Mouse (Mus musculus): ENCODE data around the gene Lrrc3. TPM values are rescaled to one million over a fixed set of nuclear protein-coding genes. Genes with fewer than 3 reads are reported as not detected.
"Not testable (repeated sequence)": the region's sequence is repeated elsewhere in the genome, so short reads cannot be mapped to it uniquely, and the experiment has no call there.

Lrrc3 gene
- polyA plus RNA-seq (2012; fragmentation: generic; extraction: Trizol), result 0.01 TPM

GRCm38 (mm10) chr10:77902211-77902893, at the start of gene Lrrc3:
Gene Lrrc3, minus strand, starts transcription at chr10:77902536.
- TF ChIP-seq USF1 (IDR thresholded peaks at IDR 0.05; ENCODE audit: low read depth) (no peak), SRF (IDR thresholded peaks at IDR 0.05; ENCODE audit: control insufficient read depth, insufficient read length, low read depth) (no peak), POLR2AphosphoS2 (IDR thresholded peaks at IDR 0.05; ENCODE audit: insufficient read length, low read depth) (no peak), REST (IDR thresholded peaks at IDR 0.05; ENCODE audit: insufficient read depth, insufficient read length) (no peak), CEBPB (IDR thresholded peaks at IDR 0.05; ENCODE audit: insufficient read depth, poor library complexity, severe bottlenecking) (no peak), MYOG (IDR thresholded peaks at IDR 0.05; ENCODE audit: control insufficient read depth in 1 of 3, insufficient read depth in 1 of 3, insufficient read length in 2 of 3, low read depth in 2 of 3) (no peak), TCF12 (IDR thresholded peaks at IDR 0.05; ENCODE audit: insufficient read depth, poor library complexity, severe bottlenecking) (no peak), E2F4 (IDR thresholded peaks at IDR 0.05; ENCODE audit: insufficient read depth) (no peak), MAX (IDR thresholded peaks at IDR 0.05; ENCODE audit: low read depth) (no peak), MYOD1 (IDR thresholded peaks at IDR 0.05; ENCODE audit: control insufficient read depth in 1 of 3, insufficient read length in 2 of 3, low read depth in 2 of 3) (no peak), TCF3 (IDR thresholded peaks at IDR 0.05; ENCODE audit: insufficient read length, low read depth) (no peak), POLR2A (IDR thresholded peaks at IDR 0.05; ENCODE audit: insufficient read length, low read depth) (no peak)
- Histone ChIP-seq H3K4me2 (ENCODE audit: low read depth) (no peak within 1 kb of the TSS), H3K4me3 (no peak within 1 kb of the TSS), H3K27me3 (ENCODE audit: control insufficient read depth, insufficient read depth, insufficient read length) (peaks cover 50% of the 10 kb centered on the region), H3ac (ENCODE audit: control insufficient read depth, insufficient read length) (no peak within 1 kb of the TSS), H3K36me3 (ENCODE audit: control insufficient read depth, insufficient read depth) (no peaks in the 10 kb centered on the region), H3K79me2 (ENCODE audit: control insufficient read depth, insufficient read depth) (no peaks in the 10 kb centered on the region)

GRCm38 (mm10) chr10:77950468-77950867, 48.1 kb upstream of the Lrrc3 start:
- H3K27me3 ChIP-seq (ENCODE audit: control insufficient read depth, insufficient read depth, insufficient read length), result not testable (repeated sequence)

GRCm38 (mm10) chr10:77939685-77940084, 37.3 kb upstream of the Lrrc3 start:
- no peaks in the 10 kb centered on the region for H3K79me2 ChIP-seq (ENCODE audit: control insufficient read depth, insufficient read depth)
- TF ChIP-seq MYOG (IDR thresholded peaks at IDR 0.05; ENCODE audit: control insufficient read depth in 1 of 3, insufficient read depth in 1 of 3, insufficient read length in 2 of 3, low read depth in 2 of 3) (no peak), TCF3 (IDR thresholded peaks at IDR 0.05; ENCODE audit: insufficient read length, low read depth) (no peak)
- H3ac ChIP-seq (ENCODE audit: control insufficient read depth, insufficient read length), result no peak overlapping the region
- H3K36me3 ChIP-seq (ENCODE audit: control insufficient read depth, insufficient read depth), result no peaks in the 10 kb centered on the region
- no peak overlapping the region for H3K4me3 ChIP-seq
- H3K27me3 ChIP-seq (ENCODE audit: control insufficient read depth, insufficient read depth, insufficient read length), result peaks cover 6% of the 10 kb centered on the region
- no peak overlapping the region for H3K4me2 ChIP-seq (ENCODE audit: low read depth)

More at GRCm38 (mm10) chr10:77950468-77950867, 48.1 kb upstream of the Lrrc3 start:
- not testable (repeated sequence) for H3K79me2 ChIP-seq (ENCODE audit: control insufficient read depth, insufficient read depth); H3K4me3 ChIP-seq; H3ac ChIP-seq (ENCODE audit: control insufficient read depth, insufficient read length); H3K4me2 ChIP-seq (ENCODE audit: low read depth); H3K36me3 ChIP-seq (ENCODE audit: control insufficient read depth, insufficient read depth)

GRCm38 (mm10) chr10:77927375-77927774, 25.0 kb upstream of the Lrrc3 start:
- Histone ChIP-seq H3K79me2 (ENCODE audit: control insufficient read depth, insufficient read depth) (no peaks in the 10 kb centered on the region), H3K4me2 (ENCODE audit: low read depth) (no peak overlapping the region), H3K27me3 (ENCODE audit: control insufficient read depth, insufficient read depth, insufficient read length) (no peaks in the 10 kb centered on the region), H3K36me3 (ENCODE audit: control insufficient read depth, insufficient read depth) (no peaks in the 10 kb centered on the region), H3ac (ENCODE audit: control insufficient read depth, insufficient read length) (no peak overlapping the region), H3K4me3 (no peak overlapping the region)
- TF ChIP-seq MAX (IDR thresholded peaks at IDR 0.05; ENCODE audit: low read depth) (no peak), MYOG (IDR thresholded peaks at IDR 0.05; ENCODE audit: control insufficient read depth in 1 of 3, insufficient read depth in 1 of 3, insufficient read length in 2 of 3, low read depth in 2 of 3) (no peak), MYOD1 (IDR thresholded peaks at IDR 0.05; ENCODE audit: control insufficient read depth in 1 of 3, insufficient read length in 2 of 3, low read depth in 2 of 3) (no peak), TCF12 (IDR thresholded peaks at IDR 0.05; ENCODE audit: insufficient read depth, poor library complexity, severe bottlenecking) (no peak), E2F4 (IDR thresholded peaks at IDR 0.05; ENCODE audit: insufficient read depth) (no peak), REST (IDR thresholded peaks at IDR 0.05; ENCODE audit: insufficient read depth, insufficient read length) (no peak), POLR2A (IDR thresholded peaks at IDR 0.05; ENCODE audit: insufficient read length, low read depth) (no peak), TCF3 (IDR thresholded peaks at IDR 0.05; ENCODE audit: insufficient read length, low read depth) (no peak), SRF (IDR thresholded peaks at IDR 0.05; ENCODE audit: control insufficient read depth, insufficient read length, low read depth) (no peak), USF1 (IDR thresholded peaks at IDR 0.05; ENCODE audit: low read depth) (no peak), CEBPB (IDR thresholded peaks at IDR 0.05; ENCODE audit: insufficient read depth, poor library complexity, severe bottlenecking) (no peak), POLR2AphosphoS2 (IDR thresholded peaks at IDR 0.05; ENCODE audit: insufficient read length, low read depth) (no peak)

DNA sequence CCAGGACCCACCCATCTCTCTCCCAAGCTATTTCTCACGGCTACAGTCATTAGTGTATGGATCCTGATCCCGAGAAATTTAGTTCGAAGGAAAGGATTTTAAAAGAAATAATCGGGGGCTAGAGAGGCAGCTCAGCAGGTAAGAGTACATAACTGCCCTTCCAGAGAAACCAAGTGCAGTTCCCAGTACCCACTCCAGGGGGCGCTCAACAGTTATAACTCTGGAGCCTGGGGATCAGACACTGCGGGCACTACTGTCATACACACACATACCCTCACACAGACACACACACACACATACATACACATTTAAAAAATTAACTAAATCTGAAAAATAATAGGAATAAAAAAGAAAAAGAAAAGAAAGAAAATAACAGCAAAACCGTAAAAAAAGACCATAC, 23.8 kb upstream of the Lrrc3 start:
- no peak for TF ChIP-seq MAX (IDR thresholded peaks at IDR 0.05; ENCODE audit: low read depth)
- TF ChIP-seq TCF12 (IDR thresholded peaks at IDR 0.05; ENCODE audit: insufficient read depth, poor library complexity, severe bottlenecking), result no peak
- TF ChIP-seq POLR2A (IDR thresholded peaks at IDR 0.05; ENCODE audit: insufficient read length, low read depth), result no peak
- no peak for TF ChIP-seq E2F4 (IDR thresholded peaks at IDR 0.05; ENCODE audit: insufficient read depth)
- TF ChIP-seq MYOD1 (IDR thresholded peaks at IDR 0.05; ENCODE audit: control insufficient read depth in 1 of 3, insufficient read length in 2 of 3, low read depth in 2 of 3), result no peak
- TF ChIP-seq POLR2AphosphoS2 (IDR thresholded peaks at IDR 0.05; ENCODE audit: insufficient read length, low read depth), result no peak
- TF ChIP-seq REST (IDR thresholded peaks at IDR 0.05; ENCODE audit: insufficient read depth, insufficient read length), result no peak
- TF ChIP-seq SRF (IDR thresholded peaks at IDR 0.05; ENCODE audit: control insufficient read depth, insufficient read length, low read depth), result no peak
- TF ChIP-seq USF1 (IDR thresholded peaks at IDR 0.05; ENCODE audit: low read depth), result no peak
- TF ChIP-seq TCF3 (IDR thresholded peaks at IDR 0.05; ENCODE audit: insufficient read length, low read depth), result no peak
- no peak for TF ChIP-seq MYOG (IDR thresholded peaks at IDR 0.05; ENCODE audit: control insufficient read depth in 1 of 3, insufficient read depth in 1 of 3, insufficient read length in 2 of 3, low read depth in 2 of 3)
- no peak for TF ChIP-seq CEBPB (IDR thresholded peaks at IDR 0.05; ENCODE audit: insufficient read depth, poor library complexity, severe bottlenecking)
- H3K4me3 ChIP-seq, result no peak overlapping the region
- H3K27me3 ChIP-seq (ENCODE audit: control insufficient read depth, insufficient read depth, insufficient read length), result no peaks in the 10 kb centered on the region
- no peaks in the 10 kb centered on the region for H3K79me2 ChIP-seq (ENCODE audit: control insufficient read depth, insufficient read depth)
- H3K4me2 ChIP-seq (ENCODE audit: low read depth), result no peak overlapping the region
- no peaks in the 10 kb centered on the region for H3K36me3 ChIP-seq (ENCODE audit: control insufficient read depth, insufficient read depth)
- no peak overlapping the region for H3ac ChIP-seq (ENCODE audit: control insufficient read depth, insufficient read length)
